ENCODE assay signal across 8 mouse cellular contexts in the genomic region with DNA sequence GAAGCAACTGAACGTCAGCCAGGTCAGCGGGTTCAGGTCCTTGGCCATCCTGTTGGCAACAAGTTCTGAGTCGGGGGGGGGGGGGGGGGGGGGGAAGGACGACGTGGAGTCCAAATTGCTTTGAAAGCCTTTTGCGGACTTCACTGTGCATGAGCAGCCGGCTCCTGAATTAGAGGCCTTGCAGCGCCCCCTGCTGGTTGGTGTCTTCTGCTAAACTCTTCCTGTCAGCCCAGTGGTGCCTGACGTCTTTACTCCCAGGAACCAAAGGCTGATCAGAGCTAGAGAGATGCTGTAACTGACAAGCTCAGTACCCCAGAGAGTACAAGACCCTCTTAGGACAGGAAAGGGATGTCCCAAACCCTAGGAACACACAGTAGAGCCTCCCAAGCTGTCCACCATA. TPM values are rescaled to one million over a fixed set of nuclear protein-coding genes. Genes with fewer than 3 reads are reported as not detected.
DNase-seq lines count a peak whose midpoint lies in the region; ATAC-seq and TF ChIP-seq lines count a peak whose summit lies in the region.

No protein-coding gene starts in this region.

- peak; percentile 59 for ATAC-seq in activated CD4-positive, CD25-positive, alpha-beta regulatory T cell, adult 4 months
- no peak for ATAC-seq in neural tube, embryonic 11.5 days (ENCODE audit: insufficient read depth, low FRiP score, low TSS enrichment)

- 0% methylated on average over 9 of the region's 9 CpGs for WGBS in kidney, adult 2 months
- WGBS in neural tube, embryonic 11.5 days = 3% methylated on average over 7 of the region's 9 CpGs

- H3K9ac ChIP-seq in neural tube, embryonic 11.5 days (ENCODE audit: low read length) = no peak overlapping the region

- H3K4me3 ChIP-seq in kidney, adult 2 months (ENCODE audit: insufficient read depth, low read depth, low read length) = no peak overlapping the region
- no peak overlapping the region for H3K4me3 ChIP-seq in neural tube, embryonic 11.5 days (ENCODE audit: low read depth, low read length)
- H3K4me3 ChIP-seq in testis, adult 2 months (ENCODE audit: control insufficient read depth, low read depth, low read length) = no peak overlapping the region

- peak; percentile 84 for DNase-seq in 3T3-L1 (ENCODE audit: low read depth, low spot score)
- peak; percentile 94 for DNase-seq in cerebellum, postnatal 36 days
- DNase-seq in frontal cortex, postnatal 36 days (ENCODE audit: low spot score in 2 of 2) = peak; percentile 85 to 89
- peak; percentile 80 for DNase-seq in kidney, adult 2 months
- DNase-seq in left cerebral cortex, postnatal 36 days (ENCODE audit: low spot score in 2 of 2) = peak; percentile 82
- DNase-seq in neural tube, embryonic 11.5 days (ENCODE audit: low spot score) = peak; percentile 89

- H3K36me3 ChIP-seq in kidney, adult 2 months (ENCODE audit: control insufficient read depth, insufficient read depth, low read length) = no peaks in the 10 kb centered on the region
- no peaks in the 10 kb centered on the region for H3K36me3 ChIP-seq in neural tube, embryonic 11.5 days (ENCODE audit: control insufficient read depth, insufficient read depth, low read length)
- no peaks in the 10 kb centered on the region for H3K36me3 ChIP-seq in testis, adult 2 months (ENCODE audit: control insufficient read depth, insufficient read depth, low read length)

- H3K4me2 ChIP-seq in neural tube, embryonic 11.5 days (ENCODE audit: low read depth) = no peak overlapping the region

- H3K4me1 ChIP-seq in kidney, adult 2 months (ENCODE audit: control insufficient read depth, insufficient read depth, low read length) = no peaks in the 10 kb centered on the region
- H3K4me1 ChIP-seq in neural tube, embryonic 11.5 days (ENCODE audit: control insufficient read depth, insufficient read depth, low read length) = no peaks in the 10 kb centered on the region
- peaks cover 3% of the 10 kb centered on the region; the same call in 1 of the 2 replicates for H3K4me1 ChIP-seq in testis, adult 2 months (ENCODE audit: control insufficient read depth, insufficient read depth, low read length)

- H3K27me3 ChIP-seq in kidney, adult 2 months (replicated peaks; ENCODE audit: control insufficient read depth, insufficient read depth, low read length) = no peaks in the 10 kb centered on the region
- H3K27me3 ChIP-seq in neural tube, embryonic 11.5 days (ENCODE audit: control insufficient read depth, insufficient read depth, low read length) = no peaks in the 10 kb centered on the region
- H3K27me3 ChIP-seq in testis, adult 2 months (ENCODE audit: control insufficient read depth, insufficient read depth, low read length) = no peaks in the 10 kb centered on the region

- TF ChIP-seq CTCF in kidney, adult 2 months (conservative IDR thresholded peaks at IDR 0.05; ENCODE audit: insufficient read depth, insufficient read length, low read depth, low read length) = peak; percentile 73
- peak; percentile 82; the same call in 1 of the 2 replicates for TF ChIP-seq CTCF in testis, adult 2 months (IDR thresholded peaks at IDR 0.05; ENCODE audit: control insufficient read depth, insufficient read depth, insufficient replicate concordance, low read depth, low read length)

- intact Hi-C loops in left cerebral cortex, postnatal 36 days (cut with DNase I) = loop anchor here (5.0 kb wide), 3 partner anchors 91 to 426 kb away; no protein-coding TSS in a partner anchor

- TF ChIP-seq POLR2A in kidney, adult 2 months (IDR thresholded peaks at IDR 0.05; ENCODE audit: low read depth, low read length) = no peak
- no peak for TF ChIP-seq POLR2A in testis, adult 2 months (IDR thresholded peaks at IDR 0.05; ENCODE audit: control insufficient read depth, low read depth, low read length)

- H3K9me3 ChIP-seq in neural tube, embryonic 11.5 days (ENCODE audit: control insufficient read depth, low read length) = no peaks in the 10 kb centered on the region

- H3K27ac ChIP-seq in kidney, adult 2 months (ENCODE audit: insufficient read depth, low read depth, low read length) = no peak overlapping the region
- H3K27ac ChIP-seq in neural tube, embryonic 11.5 days (ENCODE audit: low read depth, low read length) = no peak overlapping the region
- H3K27ac ChIP-seq in testis, adult 2 months (ENCODE audit: control insufficient read depth, insufficient read depth, low read depth, low read length) = no peak overlapping the region

RNA-seq across cellular contexts. Expression of a gene that starts 43.7 kb away (rescaled TPM):
- 10 to 100 TPM in 1 of 2 experiments, 1 to 10 TPM in 1; 9.8 to 12.0 TPM for polyA plus RNA-seq in activated CD4-positive, CD25-positive, alpha-beta regulatory T cell, adult 4 months (2017; shearing (Covaris generic))
- 67.4 and 75.6 TPM in 2 replicates for polyA plus RNA-seq in kidney, adult 2 months (2012; rRNA removed)
- total RNA-seq in left cerebral cortex, postnatal 36 days (2021) = 100 to 1,000 TPM; 110 to 111 TPM
- 102 and 107 TPM in 2 replicates for polyA plus RNA-seq in neural tube, embryonic 11.5 days (2014; fragmentation: Nextera tagmentation; extraction: Ambion mirVana)
- 40.4 and 51.1 TPM in 2 replicates for polyA plus RNA-seq in testis, adult 2 months (2012; rRNA removed)
